Comparison of ENCODE assay signal across 8 mouse cellular contexts in genomic region chr6:85117545-85118511, GRCm38 (mm10). TPM values are rescaled to one million over a fixed set of nuclear protein-coding genes. Genes with fewer than 3 reads are reported as not detected.
DNase-seq lines count a peak whose midpoint lies in the region; ATAC-seq and TF ChIP-seq lines count a peak whose summit lies in the region.
"Not testable (repeated sequence)": the region's sequence is repeated elsewhere in the genome, so short reads cannot be mapped to it uniquely, and the experiment has no call there.

No protein-coding gene starts in this region.

- H3K9ac ChIP-seq in CH12.LX (ENCODE audit: insufficient read depth, low read depth); embryonic facial prominence, embryonic 12.5 days; heart, embryonic 14.5 days (ENCODE audit: low read length); kidney, embryonic 14.5 days (ENCODE audit: low read depth, low read length); limb, embryonic 11.5 days (ENCODE audit: low read length); midbrain, embryonic 13.5 days (replicated peaks): not testable (repeated sequence)

- peak; percentile 65 for DNase-seq in CH12.LX (ENCODE audit: extremely low read depth)
- peak; percentile 66 for DNase-seq in limb, embryonic 11.5 days (ENCODE audit: low spot score)

- in situ Hi-C loops in CH12.LX (cut with MboI; ENCODE audit: low pct_ligation_motif_present, low pct_unique_long_range_greater_than_20kb, low sequenced_read_pairs) = not testable (repeated sequence)

- ATAC-seq in embryonic facial prominence, embryonic 12.5 days (ENCODE audit: insufficient number of reproducible peaks, insufficient read depth, low FRiP score, low TSS enrichment) = peak; percentile 47; the same call in 1 of the 2 replicates
- ATAC-seq in heart, embryonic 14.5 days (ENCODE audit: insufficient number of reproducible peaks, insufficient read depth, low FRiP score, low read depth) = peak; percentile 47; the same call in 1 of the 2 replicates
- peak; percentile 76 for ATAC-seq in kidney, embryonic 14.5 days (ENCODE audit: low FRiP score, low TSS enrichment)
- ATAC-seq in limb, embryonic 11.5 days (ENCODE audit: insufficient number of reproducible peaks, low FRiP score, low TSS enrichment, low read depth) = not testable (repeated sequence)
- peak; percentile 50; the same call in 1 of the 2 replicates for ATAC-seq in midbrain, embryonic 13.5 days

- H3K4me2 ChIP-seq in CH12.LX (ENCODE audit: insufficient read depth, low read depth, poor library complexity, severe bottlenecking); embryonic facial prominence, embryonic 12.5 days (replicated peaks); heart, embryonic 14.5 days (ENCODE audit: low read length); kidney, embryonic 14.5 days (replicated peaks; ENCODE audit: low read depth, low read length); limb, embryonic 11.5 days (ENCODE audit: low read depth, severe bottlenecking); midbrain, embryonic 13.5 days (replicated peaks): not testable (repeated sequence)

- H3K79me2 ChIP-seq in CH12.LX (replicated peaks; ENCODE audit: control insufficient read depth, extremely low read depth, insufficient read depth, poor library complexity, severe bottlenecking) = not testable (repeated sequence)

- not testable (repeated sequence) for H3K27ac ChIP-seq in CH12.LX (ENCODE audit: insufficient read depth, low read depth); bone marrow macrophage, adult 2 months (ENCODE audit: insufficient read depth, low read depth, low read length); embryonic facial prominence, embryonic 12.5 days; heart, embryonic 14.5 days (replicated peaks in 1 of 2; ENCODE audit: control insufficient read depth in 1 of 2, insufficient read depth in 1 of 2, low read depth in 2 of 2, low read length in 2 of 2); kidney, embryonic 14.5 days (ENCODE audit: low read depth, low read length); limb, embryonic 11.5 days (replicated peaks; ENCODE audit: low read depth, low read length); midbrain, embryonic 13.5 days; testis, adult 2 months (ENCODE audit: control insufficient read depth, insufficient read depth, low read depth, low read length)

- not testable (repeated sequence) for TF ChIP-seq POLR2A in CH12.LX (IDR thresholded peaks at IDR 0.05; ENCODE audit: low read depth, low read length); bone marrow macrophage, adult 2 months (IDR thresholded peaks at IDR 0.05; ENCODE audit: borderline replicate concordance, low read depth, low read length); testis, adult 2 months (IDR thresholded peaks at IDR 0.05; ENCODE audit: control insufficient read depth, low read depth, low read length)

- not testable (repeated sequence) for H3K36me3 ChIP-seq in CH12.LX (replicated peaks in 1 of 2; ENCODE audit: control insufficient read depth in 1 of 2, insufficient read depth in 1 of 2, low read length in 1 of 2); embryonic facial prominence, embryonic 12.5 days; heart, embryonic 14.5 days (ENCODE audit: control insufficient read depth, insufficient read depth, low read length); kidney, embryonic 14.5 days (ENCODE audit: control insufficient read depth, insufficient read depth, low read length); limb, embryonic 11.5 days (ENCODE audit: control insufficient read depth, insufficient read depth, low read length); midbrain, embryonic 13.5 days; testis, adult 2 months (ENCODE audit: control insufficient read depth, insufficient read depth, low read length)

- 39% methylated on average over 11 of the region's 11 CpGs for WGBS in embryonic facial prominence, embryonic 12.5 days
- WGBS in heart, embryonic 14.5 days = 33% methylated on average over 8 of the region's 11 CpGs
- 34% methylated on average over 9 of the region's 11 CpGs for WGBS in kidney, embryonic 14.5 days
- 35% methylated on average over 9 of the region's 11 CpGs for WGBS in limb, embryonic 11.5 days
- WGBS in midbrain, embryonic 13.5 days = 50% methylated on average over 11 of the region's 11 CpGs

- peaks cover 27% of the 10 kb centered on the region for H3K27me3 ChIP-seq in CH12.LX (replicated peaks)
- H3K27me3 ChIP-seq in embryonic facial prominence, embryonic 12.5 days; heart, embryonic 14.5 days (ENCODE audit: control insufficient read depth, insufficient read depth, low read length); kidney, embryonic 14.5 days (ENCODE audit: control insufficient read depth, insufficient read depth, low read length); limb, embryonic 11.5 days (ENCODE audit: control insufficient read depth, insufficient read depth, low read length); midbrain, embryonic 13.5 days; testis, adult 2 months (ENCODE audit: control insufficient read depth, insufficient read depth, low read length): not testable (repeated sequence)

- dilution Hi-C loops in CH12.LX (cut with MboI; ENCODE audit: extremely low pct_ligation_motif_present, extremely low pct_unique_long_range_greater_than_20kb, low sequenced_read_pairs) = not testable (repeated sequence)

- H3K9me3 ChIP-seq in CH12.LX (replicated peaks; ENCODE audit: low read length); embryonic facial prominence, embryonic 12.5 days; heart, embryonic 14.5 days (ENCODE audit: control insufficient read depth, low read length); kidney, embryonic 14.5 days (ENCODE audit: control insufficient read depth, low read length); limb, embryonic 11.5 days (ENCODE audit: control insufficient read depth, low read length); midbrain, embryonic 13.5 days: not testable (repeated sequence)

- TF ChIP-seq CTCF in CH12.LX (conservative IDR thresholded peaks at IDR 0.05 in 1 of 2, IDR thresholded peaks at IDR 0.05 in 1 of 2; ENCODE audit: low read depth in 2 of 2, low read length in 2 of 2) = peak; percentile 64 to 74
- TF ChIP-seq CTCF in bone marrow macrophage, adult 2 months (IDR thresholded peaks at IDR 0.05; ENCODE audit: low read depth, low read length) = peak; percentile 35
- peak; percentile 62; the same call in 1 of the 2 replicates for TF ChIP-seq CTCF in testis, adult 2 months (IDR thresholded peaks at IDR 0.05; ENCODE audit: control insufficient read depth, insufficient read depth, insufficient replicate concordance, low read depth, low read length)

- H3K4me1 ChIP-seq in CH12.LX (ENCODE audit: control insufficient read depth in 1 of 2, insufficient read depth in 2 of 2); bone marrow macrophage, adult 2 months (ENCODE audit: control insufficient read depth, insufficient read depth, low read length); embryonic facial prominence, embryonic 12.5 days; heart, embryonic 14.5 days (ENCODE audit: control insufficient read depth in 2 of 2, insufficient read depth in 2 of 2, low read length in 2 of 2); kidney, embryonic 14.5 days (ENCODE audit: control insufficient read depth, insufficient read depth, low read length); limb, embryonic 11.5 days (ENCODE audit: control insufficient read depth, insufficient read depth, low read length); midbrain, embryonic 13.5 days (replicated peaks); testis, adult 2 months (ENCODE audit: control insufficient read depth, insufficient read depth, low read length): not testable (repeated sequence)

- not testable (repeated sequence) for TF ChIP-seq EP300 in CH12.LX (IDR thresholded peaks at IDR 0.05; ENCODE audit: low read length)

- H3K4me3 ChIP-seq in CH12.LX (replicated peaks in 1 of 3; ENCODE audit: low read depth in 2 of 3, low read length in 2 of 3, poor library complexity in 1 of 3); embryonic facial prominence, embryonic 12.5 days; heart, embryonic 14.5 days (ENCODE audit: control insufficient read depth in 1 of 2, insufficient read depth in 1 of 2, low read depth in 1 of 2, low read length in 2 of 2); kidney, embryonic 14.5 days (ENCODE audit: low read length); limb, embryonic 11.5 days (ENCODE audit: low read depth, low read length); midbrain, embryonic 13.5 days (replicated peaks); testis, adult 2 months (ENCODE audit: control insufficient read depth, low read depth, low read length): not testable (repeated sequence)
- H3K4me3 ChIP-seq in bone marrow macrophage, adult 2 months (ENCODE audit: insufficient read depth, low read length) = peak overlapping the region; percentile 46

- peak; percentile 70 for TF ChIP-seq RAD21 in CH12.LX (IDR thresholded peaks at IDR 0.05; ENCODE audit: low read depth, low read length)

RNA-seq across cellular contexts. Expression of gene Spr, which starts 19.7 kb away (rescaled TPM):
- total RNA-seq in CH12.LX (2012; rRNA removed) (64.4 and 70.8 TPM in 2 replicates), CH12.LX (2014; rRNA removed) (42.8 and 44.3 TPM in 2 replicates)
- polyA plus RNA-seq in CH12.LX (2012; ENCODE audit: insufficient read length, low read depth) = 69.3 and 76.7 TPM in 2 replicates
- 26.6 and 32.9 TPM in 2 replicates for polyA plus RNA-seq in bone marrow macrophage, adult 2 months (2012; ENCODE audit: insufficient read depth, insufficient read length, missing spikeins)
- 41.7 and 44.9 TPM in 2 replicates for polyA plus RNA-seq in embryonic facial prominence, embryonic 12.5 days (2016; fragmentation: Nextera tagmentation; extraction: Ambion mirVana)
- 55.2 and 83.6 TPM in 2 replicates for polyA plus RNA-seq in heart, embryonic 14.5 days (2014; fragmentation: Nextera tagmentation; extraction: Ambion mirVana)
- polyA plus RNA-seq in kidney, embryonic 14.5 days (2014; fragmentation: Nextera tagmentation; extraction: Ambion mirVana) = 79.4 and 100 TPM in 2 replicates
- polyA plus RNA-seq in limb, embryonic 11.5 days (2014; fragmentation: Nextera tagmentation; extraction: Ambion mirVana) = 63.3 and 77.8 TPM in 2 replicates
- polyA plus RNA-seq in midbrain, embryonic 13.5 days (2015; fragmentation: Nextera tagmentation; extraction: Ambion mirVana) = 19.4 and 22.2 TPM in 2 replicates
- 1.8 and 2.3 TPM in 2 replicates for polyA plus RNA-seq in testis, adult 2 months (2012; rRNA removed)

RNA-seq across cellular contexts. Expression of gene Exoc6b, which starts 48.5 kb away (rescaled TPM):
- total RNA-seq in CH12.LX (2012; rRNA removed) (1.9 and 3.5 TPM in 2 replicates), CH12.LX (2014; rRNA removed) (1.7 and 1.9 TPM in 2 replicates)
- 5.2 and 6.2 TPM in 2 replicates for polyA plus RNA-seq in CH12.LX (2012; ENCODE audit: insufficient read length, low read depth)
- polyA plus RNA-seq in bone marrow macrophage, adult 2 months (2012; ENCODE audit: insufficient read depth, insufficient read length, missing spikeins) = 16.9 and 18.8 TPM in 2 replicates
- polyA plus RNA-seq in embryonic facial prominence, embryonic 12.5 days (2016; fragmentation: Nextera tagmentation; extraction: Ambion mirVana) = 45.1 and 45.2 TPM in 2 replicates
- 21.2 and 22.2 TPM in 2 replicates for polyA plus RNA-seq in heart, embryonic 14.5 days (2014; fragmentation: Nextera tagmentation; extraction: Ambion mirVana)
- polyA plus RNA-seq in kidney, embryonic 14.5 days (2014; fragmentation: Nextera tagmentation; extraction: Ambion mirVana) = 19.4 and 32.5 TPM in 2 replicates
- polyA plus RNA-seq in limb, embryonic 11.5 days (2014; fragmentation: Nextera tagmentation; extraction: Ambion mirVana) = 30.5 and 32.6 TPM in 2 replicates
- 46.8 and 52.2 TPM in 2 replicates for polyA plus RNA-seq in midbrain, embryonic 13.5 days (2015; fragmentation: Nextera tagmentation; extraction: Ambion mirVana)
- polyA plus RNA-seq in testis, adult 2 months (2012; rRNA removed) = 7.2 and 7.8 TPM in 2 replicates
